Mouse (Mus musculus) ES-E14 (cell line): ENCODE results near the gene Katnal1. TPM values are rescaled to one million over a fixed set of nuclear protein-coding genes. Genes with fewer than 3 reads are reported as not detected.

Experiments
- DNase-seq: peaks from one replicate; pipeline ENCODE4 v3.0.0-alpha.2; 2013; ENCODE audit warnings: low read depth, low spot score
- H3K27ac ChIP-seq: 2 replicates; pipeline ENCODE4 v1.5.1; 2012; ENCODE audit warnings: low read depth, mild to moderate bottlenecking, low read length, moderate library complexity, mixed read lengths; ENCODE audit not compliant: poor library complexity, insufficient read depth, severe bottlenecking
- H3K36me3 ChIP-seq: 2 replicates; pipeline ENCODE4 v1.6.1; 2012; ENCODE audit warnings: mild to moderate bottlenecking, low read length, moderate library complexity, mixed read lengths; ENCODE audit not compliant: control insufficient read depth, poor library complexity, insufficient read depth, severe bottlenecking
- H3K4me1 ChIP-seq, 2 experiments: fragments of 150-350 bp in 1 of 2; sonication (generic) in 1 of 2; 2 replicates each; pipeline ENCODE4 v1.6.1; 2012; ENCODE audit warnings: low read length in 2 of 2, mild to moderate bottlenecking in 1 of 2, mixed read lengths in 1 of 2; ENCODE audit not compliant: control insufficient read depth in 2 of 2, insufficient read depth in 2 of 2, poor library complexity in 1 of 2
- H3K4me3 ChIP-seq, 2 experiments: fragments of 150-350 bp in 1 of 2; sonication (generic) in 1 of 2; 2 replicates each; pipeline ENCODE4 v1.5.1; 2012; ENCODE audit warnings: low read length in 2 of 2, low read depth in 1 of 2, mild to moderate bottlenecking in 1 of 2, mixed read lengths in 1 of 2; ENCODE audit not compliant: insufficient read depth in 1 of 2, poor library complexity in 1 of 2, severe bottlenecking in 1 of 2
- H3K9ac ChIP-seq: 2 replicates; pipeline ENCODE4 v1.6.1; 2012; ENCODE audit warnings: low read depth, mild to moderate bottlenecking, low read length, mixed read lengths; ENCODE audit not compliant: poor library complexity, insufficient read depth, severe bottlenecking
- H3K9me3 ChIP-seq: fragments of 150-350 bp; sonication (generic); 2 replicates; pipeline ENCODE4 v1.6.1; 2012; ENCODE audit warnings: low read depth, mild to moderate bottlenecking, low read length; ENCODE audit not compliant: control insufficient read depth, insufficient read depth
- CHD2 ChIP-seq: IDR thresholded peaks from 2 replicates; pipeline ENCODE4 v1.6.1; 2014; ENCODE audit warnings: mild to moderate bottlenecking, low read depth, low read length, inconsistent platforms
- HCFC1 ChIP-seq: IDR thresholded peaks from 2 replicates; pipeline ENCODE4 v1.6.1; 2012; ENCODE audit warnings: low read length, inconsistent platforms, borderline replicate concordance; ENCODE audit not compliant: insufficient read depth
- MAFK ChIP-seq: IDR thresholded peaks from 2 replicates; pipeline ENCODE4 v1.6.1; 2014; ENCODE audit warnings: mild to moderate bottlenecking, low read depth, low read length, inconsistent platforms; ENCODE audit not compliant: insufficient read depth
- ZC3H11A ChIP-seq: IDR thresholded peaks from 2 replicates; pipeline ENCODE4 v1.6.1; 2012; ENCODE audit warnings: low read depth, mild to moderate bottlenecking, inconsistent platforms, low read length, borderline replicate concordance
- ZNF384 ChIP-seq: IDR thresholded peaks from 2 replicates; pipeline ENCODE4 v1.6.1; 2012; ENCODE audit warnings: low read depth, low read length, inconsistent platforms
- in situ Hi-C, 2 experiments: fragments of 600-800 bp; cut with MboI; formaldehyde crosslinking; loops; one replicate each; pipeline ENCODE4 v1.15.1; 2025; ENCODE audit warnings: low sequenced_read_pairs in 2 of 2, inconsistent platforms in 1 of 2; ENCODE audit not compliant: unreplicated experiment in 2 of 2
- total RNA-seq: library from RNA; depleted of rRNA; stranded (reverse); fragments of 300-350 nt; gene quantifications from 2 replicates; pipeline ENCODE4 v1.2.3, GENCODE M21; 2012; rRNA removed

Katnal1 gene
- total RNA-seq, 1 experiment: 5.8 TPM

- DNase-seq: peak; percentile 91
- no peaks in the 10 kb centered on the region for H3K9me3 ChIP-seq
- in situ Hi-C loops: no loop called here
- H3K4me3 ChIP-seq: peak overlapping the region; percentile 9 to 69; a peak in 2 of 4 replicates
- H3K9ac ChIP-seq: no peak overlapping the region; the same call in 1 of the 2 replicates
- no peak overlapping the region for H3K27ac ChIP-seq
- peaks cover 2 to 5% of the 10 kb centered on the region in 2 experiments; a peak in 2 of 4 replicates for H3K4me1 ChIP-seq
- no peaks in the 10 kb centered on the region for H3K36me3 ChIP-seq
- no peak for TF ChIP-seq CHD2
- no peak for TF ChIP-seq ZC3H11A
- no peak for TF ChIP-seq ZNF384
- TF ChIP-seq HCFC1: no peak
- no peak for TF ChIP-seq MAFK
Observed at GRCm38 (mm10) chr5:148837069-148837468, 92.1 kb downstream of the Katnal1 start.

GRCm38 (mm10) chr5:148831596-148832257, 97.4 kb downstream of the Katnal1 start:
- TF ChIP-seq HCFC1 (no peak), ZC3H11A (0 out of 2 replicates have a peak, but pooled peaks have one; percentile 18), ZNF384 (no peak)
- H3K4me3 ChIP-seq: peak overlapping the region; percentile 25 to 46; a peak in 2 of 4 replicates
- H3K4me1 ChIP-seq: peaks cover 0 to 10% of the 10 kb centered on the region in 2 experiments; a peak in 1 of 4 replicates
- peak; percentile 89 for DNase-seq
- H3K9ac ChIP-seq: no peak overlapping the region
- no peaks in the 10 kb centered on the region for H3K9me3 ChIP-seq
- no peak overlapping the region for H3K27ac ChIP-seq
- H3K36me3 ChIP-seq: no peaks in the 10 kb centered on the region
- in situ Hi-C loops: no loop called here

- DNase-seq: peak; percentile 36
- no peaks in the 10 kb centered on the region for H3K9me3 ChIP-seq
- peak overlapping the region; percentile 15 to 34; a peak in 2 of 4 replicates for H3K4me3 ChIP-seq
- TF ChIP-seq HCFC1 (no peak), MAFK (no peak), ZC3H11A (no peak), ZNF384 (no peak), CHD2 (no peak)
- peaks cover 0 to 10% of the 10 kb centered on the region in 2 experiments; a peak in 1 of 4 replicates for H3K4me1 ChIP-seq
- no peak overlapping the region for H3K9ac ChIP-seq
- no peak overlapping the region for H3K27ac ChIP-seq
- H3K36me3 ChIP-seq: no peaks in the 10 kb centered on the region
- in situ Hi-C loops: no loop called here
Observed at GRCm38 (mm10) chr5:148831141-148831547, 98.0 kb downstream of the Katnal1 start.

GRCm38 (mm10) chr5:148825732-148826131, 103.4 kb downstream of the Katnal1 start:
- Histone ChIP-seq H3K36me3 (no peaks in the 10 kb centered on the region), H3K9me3 (no peaks in the 10 kb centered on the region; the same call in 1 of the 2 replicates), H3K9ac (no peak overlapping the region), H3K4me3 (no peak overlapping the region), H3K27ac (no peak overlapping the region), H3K4me1 (peaks cover 0 to 3% of the 10 kb centered on the region in 2 experiments; a peak in 1 of 4 replicates)
- DNase-seq: no peak
- TF ChIP-seq MAFK: no peak
- in situ Hi-C loops: no loop called here

- TF ChIP-seq ZNF384: no peak
- no peak for TF ChIP-seq CHD2
- TF ChIP-seq HCFC1: no peak
- no peak for TF ChIP-seq MAFK
- no peak for TF ChIP-seq ZC3H11A
- Histone ChIP-seq H3K27ac (no peak overlapping the region), H3K9me3 (no peaks in the 10 kb centered on the region; the same call in 1 of the 2 replicates), H3K9ac (no peak overlapping the region), H3K36me3 (no peaks in the 10 kb centered on the region), H3K4me1 (no peaks in the 10 kb centered on the region), H3K4me3 (no peak overlapping the region)
- in situ Hi-C loops: no loop called here
- no peak for DNase-seq
Observed at GRCm38 (mm10) chr5:148822772-148823171, 106.3 kb downstream of the Katnal1 start.

Other genes starting within 250 kb of the Katnal1 start
- 0.48 TPM in 1 of 2 replicates, not detected in the other for gene Gm42791, start 65.8 kb upstream of the Katnal1 start, total RNA-seq